Mouse (Mus musculus): Measurements from ENCODE around the gene Cd247.

Gene Cd247

GRCm38 (mm10) chr1:165828173-165828572, 39.7 kb downstream of the Cd247 start:
- DNase-seq, result no peak

- DNase-seq, result no peak
Measured at GRCm38 (mm10) chr1:165828615-165829014, 40.1 kb downstream of the Cd247 start.

- DNase-seq, result no peak
Measured at GRCm38 (mm10) chr1:165829890-165830289, 41.4 kb downstream of the Cd247 start.

DNA sequence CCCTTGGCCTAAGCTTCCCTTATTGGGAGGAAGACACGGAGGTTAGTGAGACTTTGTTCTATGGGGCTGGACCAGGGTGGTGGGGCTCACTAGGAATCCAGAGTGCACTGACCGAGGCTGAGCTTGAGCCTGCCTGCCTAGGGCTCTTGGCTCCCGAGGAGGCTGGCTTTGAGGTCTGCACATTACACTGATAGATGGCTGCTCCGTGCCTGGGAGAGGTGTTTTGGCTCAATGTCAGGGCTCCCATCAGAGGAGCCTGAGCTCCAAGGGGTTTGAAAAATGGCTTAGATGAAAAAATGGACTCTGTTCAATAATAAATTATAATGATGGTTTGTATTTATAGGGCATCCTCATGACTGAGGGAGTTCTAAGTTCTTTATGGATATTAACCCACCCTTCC, 44.8 kb downstream of the Cd247 start:
- DNase-seq, result no peak

DNA sequence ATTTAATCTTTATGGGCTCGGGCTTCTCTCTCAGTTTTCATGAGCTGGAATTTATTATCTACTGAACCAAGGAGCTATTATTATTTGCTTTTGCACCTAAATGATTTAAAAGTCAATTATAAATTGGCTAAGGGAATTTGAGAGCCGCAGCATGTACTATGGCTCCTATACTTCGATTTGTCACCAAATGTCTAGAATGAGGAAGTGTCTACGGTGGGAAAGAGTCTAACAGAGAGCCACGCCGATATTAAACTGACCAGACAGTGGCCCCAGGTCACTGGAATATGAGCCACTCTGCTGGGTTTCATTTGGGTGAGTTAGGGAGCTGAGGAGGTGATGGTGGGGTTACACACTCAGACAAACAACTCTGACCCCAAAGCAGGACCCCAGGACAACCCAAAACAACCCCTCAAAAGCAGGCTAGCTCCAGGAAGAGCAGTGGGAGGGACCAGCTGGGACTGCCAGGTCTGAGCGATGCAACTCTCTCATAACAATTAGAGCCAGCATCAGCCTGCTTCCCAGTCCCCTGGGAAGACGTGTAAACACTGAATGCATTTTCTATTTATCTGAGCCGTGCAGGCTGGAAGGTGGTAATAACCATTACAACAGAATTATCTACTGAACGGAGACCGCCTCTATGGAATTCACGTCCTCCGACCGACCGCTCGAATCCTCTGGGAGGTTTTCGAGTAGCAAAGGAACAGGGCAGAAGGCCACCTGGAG, 45.6 kb downstream of the Cd247 start:
- no peak for DNase-seq

DNA sequence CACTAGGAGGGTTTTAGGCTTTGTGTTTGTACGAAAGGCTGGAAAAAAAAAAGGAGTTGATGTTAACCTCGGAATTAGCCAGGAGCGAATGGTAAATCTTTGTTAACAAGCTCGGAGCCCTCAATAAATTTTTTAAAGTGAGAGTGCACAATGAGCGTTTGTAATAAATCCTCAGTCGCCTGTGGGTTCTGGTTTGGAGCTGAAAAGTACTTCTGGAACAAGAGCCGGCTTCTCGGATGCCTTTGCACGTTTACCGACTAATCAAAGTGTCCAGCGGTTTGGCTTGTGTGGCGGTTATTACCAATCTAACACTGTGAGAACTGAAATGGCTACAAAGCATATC, 46.1 kb downstream of the Cd247 start:
- DNase-seq, result no peak

DNA sequence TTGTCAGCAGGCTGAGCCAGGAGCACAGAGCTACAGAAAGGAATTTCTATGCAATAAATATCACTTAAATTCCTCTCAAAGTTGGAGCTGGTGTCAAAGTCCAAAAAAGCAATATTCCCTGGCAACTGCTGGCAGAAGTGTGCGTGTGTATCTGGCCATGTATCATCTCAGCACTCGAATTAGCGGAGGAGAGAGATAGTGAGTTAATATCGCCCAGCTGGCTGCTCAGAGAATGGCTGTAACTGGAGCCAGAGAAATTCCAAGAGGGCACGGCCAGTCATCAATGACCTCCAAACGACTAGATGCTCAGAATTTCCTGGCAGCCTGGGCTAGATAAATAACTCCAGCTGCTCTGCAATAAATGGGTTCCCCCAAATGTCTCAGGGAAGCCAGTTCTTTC, 48.0 kb downstream of the Cd247 start:
- no peak for DNase-seq

- no peak for DNase-seq
Measured at GRCm38 (mm10) chr1:165837546-165837945, 49.1 kb downstream of the Cd247 start.

GRCm38 (mm10) chr1:165839201-165839600, 50.7 kb downstream of the Cd247 start:
- DNase-seq, result no peak

DNA sequence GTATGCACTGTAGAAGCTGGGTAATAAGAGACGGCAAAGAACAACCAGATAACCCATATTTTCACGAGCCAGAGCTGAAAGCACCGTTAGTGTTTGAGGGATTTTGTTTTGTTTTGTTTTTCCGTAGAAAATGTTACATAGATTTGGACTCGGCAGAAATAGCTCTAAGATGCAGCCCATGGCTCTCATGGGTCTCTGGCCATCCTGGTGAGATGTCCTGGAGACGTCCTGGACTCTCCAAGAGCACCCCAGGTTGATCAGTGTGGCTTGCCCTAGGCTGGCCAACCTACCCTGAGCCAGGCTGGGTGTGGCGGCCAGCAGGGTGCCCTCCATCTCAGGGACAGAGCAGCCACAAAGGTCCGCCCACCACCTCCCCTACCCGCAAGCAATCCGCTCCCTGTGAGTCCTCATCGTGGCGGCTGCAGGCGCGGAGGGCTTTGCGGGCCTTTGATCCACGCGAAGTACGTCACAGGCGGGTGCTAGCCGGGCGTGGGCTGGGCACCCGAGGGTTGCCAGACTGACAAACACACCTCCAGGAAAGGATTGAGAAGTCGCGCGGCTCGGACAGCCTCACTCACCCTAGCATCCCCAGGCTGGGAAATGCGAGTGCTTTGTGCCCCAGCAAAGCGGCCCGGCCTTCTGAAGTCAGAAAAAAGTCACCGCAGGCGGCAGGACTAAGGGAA, 52.2 kb downstream of the Cd247 start:
- no peak for DNase-seq

GRCm38 (mm10) chr1:165842170-165842569, 53.7 kb downstream of the Cd247 start:
- DNase-seq, result no peak

GRCm38 (mm10) chr1:165843586-165843985, 55.1 kb downstream of the Cd247 start:
- no peak for DNase-seq

GRCm38 (mm10) chr1:165844466-165844951, 56.0 kb downstream of the Cd247 start:
- DNase-seq, result peak; percentile 38 to 48

- DNase-seq, result peak; percentile 41 to 46
Measured at GRCm38 (mm10) chr1:165844956-165845355, 56.5 kb downstream of the Cd247 start.

- DNase-seq, result peak; percentile 25 to 51
Measured at GRCm38 (mm10) chr1:165845366-165845765, 56.9 kb downstream of the Cd247 start.

GRCm38 (mm10) chr1:165848417-165848816, 59.9 kb downstream of the Cd247 start:
- DNase-seq, result peak in 1 of 2 experiments; percentile 1

DNA sequence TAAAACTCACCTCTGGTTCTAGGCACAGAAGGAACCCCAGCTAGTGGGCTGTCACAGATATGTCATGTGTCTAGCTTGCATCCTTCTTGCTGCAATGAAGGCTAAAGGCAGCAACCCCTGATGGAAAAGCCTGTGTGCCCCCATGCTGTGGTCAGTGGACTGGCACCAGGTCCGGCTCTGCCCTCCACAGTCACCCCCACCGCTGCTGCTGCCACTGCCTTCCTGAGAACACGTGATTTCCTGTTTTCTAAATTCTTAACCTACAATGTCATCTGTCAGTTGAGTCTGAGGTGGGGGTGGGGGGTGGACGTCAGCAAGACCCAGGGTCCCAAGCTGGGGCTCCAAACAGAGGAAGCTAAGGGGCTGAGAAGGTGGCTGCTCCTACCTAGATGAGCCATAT, 60.4 kb downstream of the Cd247 start:
- peak; percentile 37 to 43 for DNase-seq

GRCm38 (mm10) chr1:165849458-165850445, 61.3 kb downstream of the Cd247 start:
- no peak for DNase-seq

DNA sequence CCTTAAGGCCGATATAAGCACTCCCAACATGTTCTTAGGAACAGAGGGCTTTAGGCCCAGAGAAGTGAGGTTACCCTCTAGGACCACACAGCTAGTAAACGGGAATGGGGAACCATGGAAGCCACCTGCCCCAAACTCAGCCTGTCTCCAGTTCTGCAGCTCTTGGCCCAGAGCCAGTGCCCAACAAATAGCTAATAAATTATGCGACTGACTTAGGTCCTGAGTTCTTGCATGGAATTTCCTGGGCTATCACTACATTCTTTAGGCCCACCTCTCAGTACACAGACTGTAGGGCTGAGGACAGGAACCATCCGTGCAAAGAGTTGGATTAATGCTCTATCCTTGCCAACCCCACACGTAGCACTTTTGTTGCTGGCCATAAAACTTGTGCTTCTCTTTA, 63.6 kb downstream of the Cd247 start:
- DNase-seq, result no peak

DNA sequence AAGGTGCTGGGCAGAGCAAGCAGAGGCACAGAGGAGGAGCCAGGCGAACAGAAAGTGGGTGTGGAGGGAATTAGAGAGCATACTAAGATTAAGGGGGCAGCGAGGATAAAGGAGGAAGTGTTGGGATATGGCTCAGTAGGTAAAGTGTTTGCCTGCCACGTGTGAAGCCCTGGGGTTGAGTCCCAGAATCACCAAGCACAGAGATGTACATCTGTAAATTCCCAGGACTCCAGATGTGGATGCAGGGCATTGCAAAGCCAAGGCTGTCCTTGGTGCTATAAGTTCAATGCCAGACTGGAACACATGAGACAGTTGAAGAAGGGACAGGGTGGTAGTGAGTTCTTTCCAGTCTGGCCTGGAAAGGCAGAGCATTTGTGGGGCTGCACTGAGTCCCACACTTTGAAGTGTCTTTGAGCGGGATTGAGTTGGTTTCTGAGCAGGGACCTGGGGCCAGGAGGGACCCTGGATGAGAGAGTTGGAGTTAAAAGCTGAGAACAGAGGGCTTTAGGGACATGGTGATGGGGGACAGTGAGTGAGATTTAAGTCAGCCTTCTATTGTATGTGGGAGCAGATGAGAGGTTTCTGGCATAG, 64.7 kb downstream of the Cd247 start:
- no peak for DNase-seq

- peak; percentile 50 to 79 for DNase-seq
Measured at GRCm38 (mm10) chr1:165853729-165854420, 65.4 kb downstream of the Cd247 start.

All from spleen, adult 18-20 months (tissue).